In genomic region chr9:62253736-62254443, GRCm38 (mm10) we compare ENCODE assay signal across 10 mouse cellular contexts. TPM values are rescaled to one million over a fixed set of nuclear protein-coding genes. Genes with fewer than 3 reads are reported as not detected.
A peak's percentile ranks its signal among the peaks of the same experiment; 100 is the strongest.
DNase-seq lines count a peak whose midpoint lies in the region; ATAC-seq and TF ChIP-seq lines count a peak whose summit lies in the region.
"Had no signal": no experiment of that assay in that cellular context is flagged by ENCODE, and none has a peak within 500 bp of the region (broad histone marks: within the 10 kb centered on the region; RNA-seq: fewer than 3 reads in every experiment).

No protein-coding gene starts in this region.

- ATAC-seq in midbrain, postnatal 0 days (ENCODE audit: low FRiP score): no peak
- ATAC-seq in midbrain, embryonic 11.5 days (ENCODE audit: low FRiP score): no peak

- no peaks in the 10 kb centered on the region for H3K9me3 ChIP-seq in midbrain, postnatal 0 days (ENCODE audit: low read length)
- H3K9me3 ChIP-seq in midbrain, embryonic 11.5 days (ENCODE audit: control insufficient read depth, low read length): no peaks in the 10 kb centered on the region

- H3K27me3 ChIP-seq in midbrain, postnatal 0 days (ENCODE audit: insufficient read depth, low read length): no peaks in the 10 kb centered on the region
- H3K27me3 ChIP-seq in midbrain, embryonic 11.5 days (ENCODE audit: control insufficient read depth, insufficient read depth, low read length): no peaks in the 10 kb centered on the region

- TF ChIP-seq CTCF in midbrain, postnatal 0 days (IDR thresholded peaks at IDR 0.05): peak; percentile 74
- peak; percentile 75 for TF ChIP-seq CTCF in cortical plate, adult 2 months (IDR thresholded peaks at IDR 0.05; ENCODE audit: extremely low read depth, insufficient read depth, low read length)

- no peak for TF ChIP-seq POLR2A in cortical plate, adult 2 months (IDR thresholded peaks at IDR 0.05; ENCODE audit: extremely low read depth, insufficient read depth, low read length)

- H3K4me2 ChIP-seq in midbrain, postnatal 0 days (ENCODE audit: low read depth, low read length, poor library complexity, severe bottlenecking): no peak overlapping the region
- no peak overlapping the region for H3K4me2 ChIP-seq in midbrain, embryonic 11.5 days

- H3K4me1 ChIP-seq in midbrain, postnatal 0 days (ENCODE audit: insufficient read depth, low read length): 0 out of 2 replicates have a peak, but pooled peaks cover 7% of the 10 kb centered on the region
- H3K4me1 ChIP-seq in midbrain, embryonic 11.5 days (ENCODE audit: control insufficient read depth, insufficient read depth, low read length): no peaks in the 10 kb centered on the region
- H3K4me1 ChIP-seq in cortical plate, adult 2 months (ENCODE audit: control insufficient read depth, insufficient read depth, low read length): no peaks in the 10 kb centered on the region

- peak; percentile 78 for DNase-seq in embryo, embryonic 10 days (ENCODE audit: low spot score)
- DNase-seq in embryo, embryonic 9.5 days (ENCODE audit: extremely low spot score): no peak
- peak; percentile 67 for DNase-seq in midbrain, postnatal 0 days (ENCODE audit: low spot score)
- DNase-seq in midbrain, embryonic 11.5 days (ENCODE audit: low spot score, missing footprints): no peak
- DNase-seq in thymus, postnatal 25 days: peak; percentile 21
- no peak for DNase-seq in kidney, postnatal 14 days
- DNase-seq in right cerebral cortex, postnatal 4 days: no peak

- H3K4me3 ChIP-seq in midbrain, postnatal 0 days (ENCODE audit: low read depth, low read length): no peak overlapping the region
- no peak overlapping the region for H3K4me3 ChIP-seq in midbrain, embryonic 11.5 days (ENCODE audit: low read depth, low read length)
- H3K4me3 ChIP-seq in cortical plate, adult 2 months (ENCODE audit: insufficient read depth, low read length): no peak overlapping the region

- H3K36me3 ChIP-seq in midbrain, postnatal 0 days (ENCODE audit: insufficient read depth, low read length): no peaks in the 10 kb centered on the region
- no peaks in the 10 kb centered on the region for H3K36me3 ChIP-seq in midbrain, embryonic 11.5 days (ENCODE audit: control insufficient read depth, insufficient read depth, low read length)

- WGBS in midbrain, postnatal 0 days: 27% methylated on average over 3 of the region's 3 CpGs
- WGBS in midbrain, embryonic 11.5 days: 30% methylated on average over 3 of the region's 3 CpGs

- no peak overlapping the region for H3K9ac ChIP-seq in midbrain, postnatal 0 days (replicated peaks; ENCODE audit: low read length, poor library complexity, severe bottlenecking)
- no peak overlapping the region for H3K9ac ChIP-seq in midbrain, embryonic 11.5 days (ENCODE audit: low read length)

- no peak overlapping the region for H3K27ac ChIP-seq in midbrain, postnatal 0 days (ENCODE audit: low read depth, low read length)
- H3K27ac ChIP-seq in midbrain, embryonic 11.5 days (ENCODE audit: low read depth, low read length): no peak overlapping the region
- no peak overlapping the region for H3K27ac ChIP-seq in cortical plate, adult 2 months (ENCODE audit: insufficient read depth, low read length)

RNA-seq across cellular contexts. Expression of gene Spesp1, which starts 28.1 kb away (rescaled TPM):
- not detected in 2 replicates for total RNA-seq in midbrain, postnatal 0 days (2014; rRNA removed)
- polyA plus RNA-seq in midbrain, postnatal 0 days (2015; fragmentation: Nextera tagmentation; extraction: Ambion mirVana): not detected in 2 replicates
- not detected in 2 replicates for polyA plus RNA-seq in midbrain, embryonic 11.5 days (2014; fragmentation: Nextera tagmentation; extraction: Ambion mirVana)
- not detected in 2 replicates for polyA plus RNA-seq in cortical plate, adult 2 months (2012; rRNA removed)
- total RNA-seq: monocyte, adult 5-6 weeks had no signal
- polyA plus RNA-seq: heart, embryonic 16.5 days had no signal

Comparison
In these comparisons a context has a peak if more than half of its experiments do, and no peak if none do; other contexts are left out.
1. DNase-seq: peak in embryo, embryonic 10 days (single experiment), midbrain, postnatal 0 days (single experiment) and thymus, postnatal 25 days (single experiment); none in embryo, embryonic 9.5 days (single experiment), midbrain, embryonic 11.5 days (single experiment), kidney, postnatal 14 days (single experiment) and right cerebral cortex, postnatal 4 days (single experiment).